Mouse (Mus musculus): ENCODE measurements at regions not wholly inside any gene's neighbourhood (a gene's known extent, or its start where the extent isn't known, plus 50 kb on each side); places are given as distances from the start of the nearest gene placed in this dataset.

- H3K9me3 ChIP-seq (ENCODE audit: control insufficient read depth, low read depth, low read length), result no peaks in the 10 kb centered on the region
- H3K27me3 ChIP-seq (ENCODE audit: control insufficient read depth, insufficient read depth, low read length), result no peaks in the 10 kb centered on the region
- H3K4me3 ChIP-seq (ENCODE audit: low read depth, low read length), result no peak overlapping the region
- no peaks in the 10 kb centered on the region for H3K36me3 ChIP-seq (ENCODE audit: control insufficient read depth, insufficient read depth, low read length)
- 86% methylated on average over 2 of the region's 2 CpGs for WGBS
- no peaks in the 10 kb centered on the region for H3K4me1 ChIP-seq (ENCODE audit: control insufficient read depth, insufficient read depth, low read length)
- H3K27ac ChIP-seq (ENCODE audit: low read length), result no peak overlapping the region
- ATAC-seq (ENCODE audit: insufficient number of reproducible peaks, insufficient read depth, low FRiP score, low read depth), result no peak
- no peak overlapping the region for H3K4me2 ChIP-seq (replicated peaks; ENCODE audit: low read depth, low read length)
- H3K9ac ChIP-seq (replicated peaks; ENCODE audit: low read depth, low read length), result no peak overlapping the region
These were observed 228.4 kb downstream of the Rab11fip2 start for GRCm38 (mm10) chr19:59715086-59715485.

DNA sequence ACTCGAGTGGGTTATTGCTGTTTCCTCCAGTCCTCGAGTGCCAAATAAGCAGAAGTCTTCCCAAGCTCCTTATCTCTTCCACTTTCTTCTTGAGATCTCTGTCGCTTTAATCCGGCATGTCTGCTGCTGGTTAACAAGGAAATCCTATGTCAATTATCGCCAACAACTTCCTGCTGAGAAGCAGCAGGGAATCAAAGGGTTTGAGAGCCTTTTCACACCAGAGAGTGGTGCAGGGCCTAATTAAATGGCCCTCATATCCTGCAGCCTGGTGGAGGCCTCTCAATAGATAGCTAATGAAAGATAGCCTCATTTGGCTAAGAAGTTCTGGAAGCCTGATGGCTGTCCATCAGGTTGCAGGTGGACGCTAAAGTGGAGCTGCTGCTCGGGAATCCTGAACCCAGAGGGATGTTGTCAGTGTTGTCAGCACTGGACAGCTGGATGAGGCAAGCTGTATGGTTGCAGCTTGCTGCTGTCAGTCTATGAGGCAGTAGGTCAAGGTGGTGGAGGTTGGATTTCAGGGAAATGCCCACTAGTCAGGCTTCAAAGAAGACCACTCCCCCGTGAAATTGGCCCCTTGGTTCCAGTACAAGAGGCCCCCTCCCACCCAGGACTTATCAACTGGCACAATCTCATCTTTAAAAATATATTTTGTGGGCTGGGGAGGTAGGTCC lies 225.5 kb downstream of the Rab11fip2 start:
- H3K4me1 ChIP-seq (ENCODE audit: control insufficient read depth, insufficient read depth, low read length), result no peaks in the 10 kb centered on the region
- WGBS, result 18% methylated on average over 8 of the region's 8 CpGs
- ATAC-seq (ENCODE audit: insufficient number of reproducible peaks, insufficient read depth, low FRiP score, low read depth), result no peak
- no peaks in the 10 kb centered on the region for H3K9me3 ChIP-seq (ENCODE audit: control insufficient read depth, low read depth, low read length)
- H3K4me2 ChIP-seq (replicated peaks; ENCODE audit: low read depth, low read length), result no peak overlapping the region
- no peak overlapping the region for H3K9ac ChIP-seq (replicated peaks; ENCODE audit: low read depth, low read length)
- H3K27ac ChIP-seq (ENCODE audit: low read length), result no peak overlapping the region
- H3K36me3 ChIP-seq (ENCODE audit: control insufficient read depth, insufficient read depth, low read length), result no peaks in the 10 kb centered on the region
- H3K27me3 ChIP-seq (ENCODE audit: control insufficient read depth, insufficient read depth, low read length), result no peaks in the 10 kb centered on the region
- H3K4me3 ChIP-seq (ENCODE audit: low read depth, low read length), result no peak overlapping the region

GRCm38 (mm10) chr19:59738541-59738940 lies 204.9 kb downstream of the Rab11fip2 start:
- Histone ChIP-seq H3K4me2 (replicated peaks; ENCODE audit: low read depth, low read length) (no peak overlapping the region), H3K4me3 (ENCODE audit: low read depth, low read length) (no peak overlapping the region), H3K9me3 (ENCODE audit: control insufficient read depth, low read depth, low read length) (no peaks in the 10 kb centered on the region), H3K27ac (ENCODE audit: low read length) (no peak overlapping the region), H3K4me1 (ENCODE audit: control insufficient read depth, insufficient read depth, low read length) (no peaks in the 10 kb centered on the region), H3K27me3 (ENCODE audit: control insufficient read depth, insufficient read depth, low read length) (no peaks in the 10 kb centered on the region), H3K9ac (replicated peaks; ENCODE audit: low read depth, low read length) (no peak overlapping the region), H3K36me3 (ENCODE audit: control insufficient read depth, insufficient read depth, low read length) (no peaks in the 10 kb centered on the region)
- no peak for ATAC-seq (ENCODE audit: insufficient number of reproducible peaks, insufficient read depth, low FRiP score, low read depth)
- 65% methylated on average over 8 of the region's 8 CpGs for WGBS

DNA sequence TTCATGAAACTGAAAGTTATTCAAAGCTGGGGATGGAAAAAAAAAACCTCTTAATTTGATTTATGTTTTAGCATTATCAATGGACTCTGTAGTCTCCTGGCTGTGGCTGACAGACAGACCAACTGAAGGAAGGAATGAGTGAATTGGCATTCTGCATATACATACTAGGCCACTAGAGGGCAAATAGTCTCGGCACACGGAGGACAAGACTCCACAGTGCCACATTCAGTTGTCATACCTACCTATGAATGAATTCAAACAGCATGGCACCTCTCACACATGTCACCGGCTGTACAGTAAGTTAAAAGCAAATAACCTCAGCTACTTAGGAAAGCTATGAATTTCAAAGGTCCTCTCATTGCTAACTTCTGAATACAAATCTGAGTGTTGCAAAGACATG lies 200.5 kb downstream of the Rab11fip2 start:
- Histone ChIP-seq H3K9ac (replicated peaks; ENCODE audit: low read depth, low read length) (no peak overlapping the region), H3K4me1 (ENCODE audit: control insufficient read depth, insufficient read depth, low read length) (no peaks in the 10 kb centered on the region), H3K9me3 (ENCODE audit: control insufficient read depth, low read depth, low read length) (no peaks in the 10 kb centered on the region), H3K4me2 (replicated peaks; ENCODE audit: low read depth, low read length) (no peak overlapping the region), H3K36me3 (ENCODE audit: control insufficient read depth, insufficient read depth, low read length) (no peaks in the 10 kb centered on the region), H3K27me3 (ENCODE audit: control insufficient read depth, insufficient read depth, low read length) (no peaks in the 10 kb centered on the region), H3K4me3 (ENCODE audit: low read depth, low read length) (no peak overlapping the region), H3K27ac (ENCODE audit: low read length) (no peak overlapping the region)
- no peak for ATAC-seq (ENCODE audit: insufficient number of reproducible peaks, insufficient read depth, low FRiP score, low read depth)
- 26% methylated on average over 3 of the region's 3 CpGs for WGBS

DNA sequence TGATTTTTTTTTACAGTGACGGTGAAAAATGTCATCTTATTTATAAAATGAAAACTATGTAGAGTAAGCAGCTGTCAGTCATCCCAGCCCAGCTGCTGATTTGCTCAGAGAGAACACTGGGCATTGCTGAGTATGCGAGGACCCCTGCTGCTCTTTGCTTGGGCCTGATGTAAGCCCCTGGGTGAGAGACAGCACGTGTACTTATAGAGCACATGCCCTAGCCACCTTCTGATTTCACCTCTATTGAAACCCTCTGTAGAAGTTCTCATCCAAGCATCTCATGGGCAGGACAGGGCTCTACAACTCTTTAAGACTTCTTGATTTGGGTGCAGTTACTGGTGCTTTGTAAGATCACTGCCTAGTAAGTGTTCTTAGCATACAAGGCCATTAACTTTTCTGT lies 182.2 kb downstream of the Rab11fip2 start:
- Histone ChIP-seq H3K4me3 (ENCODE audit: low read depth, low read length) (no peak overlapping the region), H3K27ac (ENCODE audit: low read length) (no peak overlapping the region), H3K9ac (replicated peaks; ENCODE audit: low read depth, low read length) (no peak overlapping the region), H3K36me3 (ENCODE audit: control insufficient read depth, insufficient read depth, low read length) (no peaks in the 10 kb centered on the region), H3K9me3 (ENCODE audit: control insufficient read depth, low read depth, low read length) (no peaks in the 10 kb centered on the region), H3K27me3 (ENCODE audit: control insufficient read depth, insufficient read depth, low read length) (no peaks in the 10 kb centered on the region), H3K4me2 (replicated peaks; ENCODE audit: low read depth, low read length) (no peak overlapping the region), H3K4me1 (ENCODE audit: control insufficient read depth, insufficient read depth, low read length) (no peaks in the 10 kb centered on the region)
- ATAC-seq (ENCODE audit: insufficient number of reproducible peaks, insufficient read depth, low FRiP score, low read depth), result no peak
- 69% methylated on average over 3 of the region's 3 CpGs for WGBS

DNA sequence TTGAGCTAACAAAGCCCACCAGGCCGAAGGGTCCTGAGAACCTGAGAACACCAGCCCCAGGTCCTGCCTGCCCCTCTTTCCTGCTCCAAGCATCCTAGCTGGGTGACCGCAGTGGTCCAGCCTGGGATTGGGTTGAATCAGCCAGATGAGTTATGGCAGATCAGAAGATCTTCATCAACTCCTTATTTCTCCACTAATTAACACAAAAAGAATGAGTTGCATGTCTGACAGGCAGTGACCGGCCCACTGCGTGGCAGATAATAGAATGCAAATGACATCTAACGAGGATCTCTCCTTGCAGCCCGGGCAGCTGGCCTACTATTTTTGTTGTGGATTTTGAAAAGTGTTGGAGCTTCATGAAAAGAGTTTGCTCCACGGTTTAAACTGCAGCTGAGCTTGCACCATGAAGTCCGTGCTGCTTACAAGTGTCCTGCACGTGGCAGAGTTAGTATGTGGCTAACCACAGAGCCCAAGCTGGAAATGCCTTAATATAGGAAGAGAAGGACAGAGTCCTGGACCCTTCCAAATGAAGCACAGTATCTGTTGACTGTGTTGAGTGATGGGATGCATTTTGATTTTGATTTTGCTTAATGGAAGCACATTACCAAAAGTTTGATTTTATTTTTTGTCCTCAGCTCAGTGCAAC lies 158.9 kb downstream of the Rab11fip2 start:
- no peaks in the 10 kb centered on the region for H3K27me3 ChIP-seq (ENCODE audit: control insufficient read depth, insufficient read depth, low read length)
- H3K27ac ChIP-seq (ENCODE audit: low read length), result no peak overlapping the region
- WGBS, result 83% methylated on average over 9 of the region's 9 CpGs
- no peak overlapping the region for H3K4me2 ChIP-seq (replicated peaks; ENCODE audit: low read depth, low read length)
- no peak overlapping the region for H3K9ac ChIP-seq (replicated peaks; ENCODE audit: low read depth, low read length)
- no peaks in the 10 kb centered on the region for H3K9me3 ChIP-seq (ENCODE audit: control insufficient read depth, low read depth, low read length)
- ATAC-seq (ENCODE audit: insufficient number of reproducible peaks, insufficient read depth, low FRiP score, low read depth), result no peak
- H3K4me1 ChIP-seq (ENCODE audit: control insufficient read depth, insufficient read depth, low read length), result no peaks in the 10 kb centered on the region
- H3K36me3 ChIP-seq (ENCODE audit: control insufficient read depth, insufficient read depth, low read length), result no peaks in the 10 kb centered on the region
- H3K4me3 ChIP-seq (ENCODE audit: low read depth, low read length), result no peak overlapping the region

GRCm38 (mm10) chr19:59831304-59831703 lies 112.2 kb downstream of the Rab11fip2 start:
- ATAC-seq (ENCODE audit: insufficient number of reproducible peaks, insufficient read depth, low FRiP score, low read depth), result no peak
- H3K27me3 ChIP-seq (ENCODE audit: control insufficient read depth, insufficient read depth, low read length), result no peaks in the 10 kb centered on the region
- H3K27ac ChIP-seq (ENCODE audit: low read length), result no peak overlapping the region
- no peak overlapping the region for H3K4me3 ChIP-seq (ENCODE audit: low read depth, low read length)
- no peaks in the 10 kb centered on the region for H3K36me3 ChIP-seq (ENCODE audit: control insufficient read depth, insufficient read depth, low read length)
- no peak overlapping the region for H3K9ac ChIP-seq (replicated peaks; ENCODE audit: low read depth, low read length)
- no peaks in the 10 kb centered on the region for H3K9me3 ChIP-seq (ENCODE audit: control insufficient read depth, low read depth, low read length)
- H3K4me2 ChIP-seq (replicated peaks; ENCODE audit: low read depth, low read length), result no peak overlapping the region
- WGBS, result 76% methylated on average over 4 of the region's 4 CpGs
- no peaks in the 10 kb centered on the region for H3K4me1 ChIP-seq (ENCODE audit: control insufficient read depth, insufficient read depth, low read length)

DNA sequence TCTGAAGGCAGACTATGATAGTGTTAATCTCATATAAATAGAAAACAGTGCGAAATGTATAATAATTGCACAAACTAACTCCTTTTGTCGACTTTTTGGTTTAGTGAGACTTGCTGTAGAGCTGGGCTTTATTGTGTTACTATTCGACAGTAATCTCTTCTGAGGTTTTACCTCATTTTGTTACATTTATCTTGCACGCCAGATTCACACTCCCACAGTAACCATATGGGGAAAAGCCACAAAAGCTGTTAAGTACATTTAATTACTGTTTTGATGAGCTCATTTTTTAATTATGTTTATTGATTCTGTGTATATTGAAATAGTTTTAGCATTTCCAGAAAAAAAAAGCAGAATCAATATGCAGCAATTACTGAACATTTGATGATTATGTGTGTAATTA lies 106.3 kb downstream of the Rab11fip2 start:
- Histone ChIP-seq H3K4me3 (ENCODE audit: low read depth, low read length) (no peak overlapping the region), H3K27me3 (ENCODE audit: control insufficient read depth, insufficient read depth, low read length) (no peaks in the 10 kb centered on the region), H3K9me3 (ENCODE audit: control insufficient read depth, low read depth, low read length) (no peaks in the 10 kb centered on the region), H3K4me1 (ENCODE audit: control insufficient read depth, insufficient read depth, low read length) (no peaks in the 10 kb centered on the region), H3K9ac (replicated peaks; ENCODE audit: low read depth, low read length) (no peak overlapping the region), H3K36me3 (ENCODE audit: control insufficient read depth, insufficient read depth, low read length) (no peaks in the 10 kb centered on the region), H3K27ac (ENCODE audit: low read length) (no peak overlapping the region), H3K4me2 (replicated peaks; ENCODE audit: low read depth, low read length) (no peak overlapping the region)
- 80% methylated on average over 4 of the region's 4 CpGs for WGBS
- no peak for ATAC-seq (ENCODE audit: insufficient number of reproducible peaks, insufficient read depth, low FRiP score, low read depth)

DNA sequence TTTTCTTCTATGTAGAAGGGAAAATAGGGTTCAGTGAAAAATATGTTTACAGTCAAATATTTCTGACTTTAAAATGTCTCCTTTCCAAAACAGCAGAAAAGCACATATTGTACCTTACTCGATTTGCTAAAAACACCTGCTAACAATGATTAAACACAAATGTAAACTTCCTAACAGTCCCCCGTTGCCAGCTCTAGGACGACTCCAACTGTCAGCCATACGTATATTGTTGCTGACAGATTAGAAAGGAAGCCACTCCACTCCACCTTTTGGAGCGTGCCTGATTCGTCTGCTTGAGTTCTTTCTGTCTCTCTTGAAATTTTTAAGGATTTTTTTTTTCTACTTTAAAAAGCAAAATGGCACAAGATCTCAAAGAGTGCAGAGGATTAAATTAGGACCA lies 105.8 kb downstream of the Rab11fip2 start:
- H3K27me3 ChIP-seq (ENCODE audit: control insufficient read depth, insufficient read depth, low read length), result no peaks in the 10 kb centered on the region
- H3K9me3 ChIP-seq (ENCODE audit: control insufficient read depth, low read depth, low read length), result no peaks in the 10 kb centered on the region
- H3K36me3 ChIP-seq (ENCODE audit: control insufficient read depth, insufficient read depth, low read length), result no peaks in the 10 kb centered on the region
- H3K27ac ChIP-seq (ENCODE audit: low read length), result no peak overlapping the region
- H3K4me2 ChIP-seq (replicated peaks; ENCODE audit: low read depth, low read length), result no peak overlapping the region
- no peaks in the 10 kb centered on the region for H3K4me1 ChIP-seq (ENCODE audit: control insufficient read depth, insufficient read depth, low read length)
- ATAC-seq (ENCODE audit: insufficient number of reproducible peaks, insufficient read depth, low FRiP score, low read depth), result no peak
- H3K9ac ChIP-seq (replicated peaks; ENCODE audit: low read depth, low read length), result no peak overlapping the region
- H3K4me3 ChIP-seq (ENCODE audit: low read depth, low read length), result no peak overlapping the region
- 32% methylated on average over 6 of the region's 6 CpGs for WGBS

All from stomach, embryonic 14.5 days (tissue).